ENCODE assay signal across 14 mouse cellular contexts in genomic region chr7:92820941-92821465, GRCm38 (mm10). TPM values are rescaled to one million over a fixed set of nuclear protein-coding genes. Genes with fewer than 3 reads are reported as not detected.
DNase-seq lines count a peak whose midpoint lies in the region; ATAC-seq lines count a peak whose summit lies in the region.
"Had no signal": no experiment of that assay in that cellular context is flagged by ENCODE, and none has a peak within 500 bp of the region (broad histone marks: within the 10 kb centered on the region; RNA-seq: fewer than 3 reads in every experiment).

No protein-coding gene starts in this region.

- no peak overlapping the region for H3K4me3 ChIP-seq in intestine, embryonic 15.5 days (replicated peaks)
- no peak overlapping the region for H3K4me3 ChIP-seq in midbrain, embryonic 11.5 days (ENCODE audit: low read depth, low read length)
- H3K4me3 ChIP-seq in neural tube, embryonic 15.5 days (replicated peaks) = no peak overlapping the region
- H3K4me3 ChIP-seq: forebrain, embryonic 15.5 days; heart, embryonic 10.5 days; midbrain, embryonic 10.5 days; myocyte had no signal

- no peaks in the 10 kb centered on the region for H3K9me3 ChIP-seq in intestine, embryonic 15.5 days
- no peaks in the 10 kb centered on the region for H3K9me3 ChIP-seq in midbrain, embryonic 11.5 days (ENCODE audit: control insufficient read depth, low read length)
- no peaks in the 10 kb centered on the region for H3K9me3 ChIP-seq in neural tube, embryonic 15.5 days (replicated peaks)
- H3K9me3 ChIP-seq: forebrain, embryonic 15.5 days; heart, embryonic 10.5 days; midbrain, embryonic 10.5 days had no signal

- peak overlapping the region; percentile 67 for H3K27ac ChIP-seq in intestine, embryonic 15.5 days
- H3K27ac ChIP-seq in midbrain, embryonic 11.5 days (ENCODE audit: low read depth, low read length) = no peak overlapping the region
- no peak overlapping the region for H3K27ac ChIP-seq in neural tube, embryonic 15.5 days (replicated peaks)
- H3K27ac ChIP-seq: forebrain, embryonic 15.5 days; heart, embryonic 10.5 days; midbrain, embryonic 10.5 days had no signal

- H3K27me3 ChIP-seq in intestine, embryonic 15.5 days (replicated peaks) = no peaks in the 10 kb centered on the region
- no peaks in the 10 kb centered on the region for H3K27me3 ChIP-seq in midbrain, embryonic 11.5 days (ENCODE audit: control insufficient read depth, insufficient read depth, low read length)
- H3K27me3 ChIP-seq in neural tube, embryonic 15.5 days (replicated peaks) = no peaks in the 10 kb centered on the region
- H3K27me3 ChIP-seq: forebrain, embryonic 15.5 days had no signal

- no peak for ATAC-seq in intestine, embryonic 15.5 days
- no peak for ATAC-seq in midbrain, embryonic 11.5 days (ENCODE audit: low FRiP score)
- ATAC-seq in neural tube, embryonic 15.5 days (ENCODE audit: low FRiP score) = no peak
- ATAC-seq: forebrain, embryonic 15.5 days had no signal

- WGBS in intestine, embryonic 15.5 days = 48% methylated on average over 7 of the region's 7 CpGs
- 77% methylated on average over 7 of the region's 7 CpGs for WGBS in midbrain, embryonic 11.5 days
- 86% methylated on average over 7 of the region's 7 CpGs for WGBS in neural tube, embryonic 15.5 days

- intact Hi-C loops in left cerebral cortex, postnatal 4 days (cut with DNase I) = no loop called here

- 0 out of 2 replicates have a peak, but pooled peaks cover 12% of the 10 kb centered on the region for H3K4me1 ChIP-seq in intestine, embryonic 15.5 days (replicated peaks)
- no peaks in the 10 kb centered on the region for H3K4me1 ChIP-seq in midbrain, embryonic 11.5 days (ENCODE audit: control insufficient read depth, insufficient read depth, low read length)
- 0 out of 2 replicates have a peak, but pooled peaks cover 6% of the 10 kb centered on the region for H3K4me1 ChIP-seq in neural tube, embryonic 15.5 days
- H3K4me1 ChIP-seq: heart, embryonic 10.5 days; midbrain, embryonic 10.5 days had no signal

- no peak overlapping the region for H3K4me2 ChIP-seq in intestine, embryonic 15.5 days (replicated peaks)
- no peak overlapping the region for H3K4me2 ChIP-seq in midbrain, embryonic 11.5 days
- H3K4me2 ChIP-seq in neural tube, embryonic 15.5 days = no peak overlapping the region
- H3K4me2 ChIP-seq: forebrain, embryonic 15.5 days had no signal

- no peak overlapping the region for H3K9ac ChIP-seq in intestine, embryonic 15.5 days
- H3K9ac ChIP-seq in midbrain, embryonic 11.5 days (ENCODE audit: low read length) = no peak overlapping the region
- no peak overlapping the region for H3K9ac ChIP-seq in neural tube, embryonic 15.5 days (replicated peaks)
- H3K9ac ChIP-seq: forebrain, embryonic 15.5 days had no signal

- peak; percentile 10 for DNase-seq in adrenal gland, adult 2 months
- no peak for DNase-seq in adrenal gland, adult 18-20 months (ENCODE audit: low spot score in 2 of 2)
- peak; percentile 14 for DNase-seq in left cerebral cortex, postnatal 4 days
- DNase-seq in left cerebral cortex, adult 9 months (ENCODE audit: low spot score in 2 of 2) = no peak
- DNase-seq in adipocyte (ENCODE audit: low spot score) = peak; percentile 72
- no peak for DNase-seq in midbrain, embryonic 11.5 days (ENCODE audit: low spot score, missing footprints)
- DNase-seq: heart, postnatal 4 days; right cerebral cortex, postnatal 25 days had no signal

- H3K36me3 ChIP-seq in intestine, embryonic 15.5 days = no peaks in the 10 kb centered on the region
- H3K36me3 ChIP-seq in midbrain, embryonic 11.5 days (ENCODE audit: control insufficient read depth, insufficient read depth, low read length) = no peaks in the 10 kb centered on the region
- peaks cover 4% of the 10 kb centered on the region; the same call in 1 of the 2 replicates for H3K36me3 ChIP-seq in neural tube, embryonic 15.5 days
- H3K36me3 ChIP-seq: forebrain, embryonic 15.5 days; heart, embryonic 10.5 days; midbrain, embryonic 10.5 days had no signal

RNA-seq across cellular contexts. Expression of gene Ddias, which starts 53.0 kb away (rescaled TPM):
- 1 to 10 TPM in 1 of 2 experiments, under 1 TPM in 1; 0.45 to 1.1 TPM for total RNA-seq in adrenal gland, adult 2 months (2021)
- not detected in 2 replicates for polyA plus RNA-seq in adrenal gland, adult 2 months (2012; rRNA removed)
- under 1 TPM; 0.42 to 0.86 TPM for total RNA-seq in adrenal gland, adult 18-20 months (2021)
- 1 to 10 TPM; 3.0 to 4.5 TPM for total RNA-seq in left cerebral cortex, postnatal 4 days (2021)
- 9.4 and 12.1 TPM in 2 replicates for polyA plus RNA-seq in intestine, embryonic 15.5 days (2015; fragmentation: Nextera tagmentation; extraction: Ambion mirVana)
- 24.8 and 28.4 TPM in 2 replicates for polyA plus RNA-seq in midbrain, embryonic 11.5 days (2014; fragmentation: Nextera tagmentation; extraction: Ambion mirVana)
- 3.6 and 4.7 TPM in 2 replicates for polyA plus RNA-seq in neural tube, embryonic 15.5 days (2015; fragmentation: Nextera tagmentation; extraction: Ambion mirVana)

RNA-seq across cellular contexts. Expression of gene Prcp, which starts 53.3 kb away (rescaled TPM):
- 10 to 100 TPM; 11.2 to 11.3 TPM for total RNA-seq in adrenal gland, adult 2 months (2021)
- polyA plus RNA-seq in adrenal gland, adult 2 months (2012; rRNA removed) = 14.0 and 16.3 TPM in 2 replicates
- 10 to 100 TPM; 12.1 to 13.4 TPM for total RNA-seq in adrenal gland, adult 18-20 months (2021)
- total RNA-seq in left cerebral cortex, postnatal 4 days (2021) = 10 to 100 TPM; 17.5 to 20.9 TPM
- 22.3 and 22.7 TPM in 2 replicates for polyA plus RNA-seq in intestine, embryonic 15.5 days (2015; fragmentation: Nextera tagmentation; extraction: Ambion mirVana)
- 19.4 and 19.6 TPM in 2 replicates for polyA plus RNA-seq in midbrain, embryonic 11.5 days (2014; fragmentation: Nextera tagmentation; extraction: Ambion mirVana)
- 21.4 and 23.5 TPM in 2 replicates for polyA plus RNA-seq in neural tube, embryonic 15.5 days (2015; fragmentation: Nextera tagmentation; extraction: Ambion mirVana)

Comparison
In these comparisons a context has a peak if more than half of its experiments do, and no peak if none do; other contexts are left out.
1. DNase-seq: peak in adrenal gland, adult 2 months (single experiment), left cerebral cortex, postnatal 4 days (single experiment) and adipocyte (single experiment); none in adrenal gland, adult 18-20 months (0 of 2), left cerebral cortex, adult 9 months (0 of 2) and midbrain, embryonic 11.5 days (single experiment).